Mouse (Mus musculus): ENCODE results near the gene Lrp5. TPM values are rescaled to one million over a fixed set of nuclear protein-coding genes. Genes with fewer than 3 reads are reported as not detected.
"Not testable (repeated sequence)": the region's sequence is repeated elsewhere in the genome, so short reads cannot be mapped to it uniquely, and the experiment has no call there.

The Lrp5 gene
- total RNA-seq, 2 experiments from 2014 or later, result 47.8 to 52.8 TPM

DNA sequence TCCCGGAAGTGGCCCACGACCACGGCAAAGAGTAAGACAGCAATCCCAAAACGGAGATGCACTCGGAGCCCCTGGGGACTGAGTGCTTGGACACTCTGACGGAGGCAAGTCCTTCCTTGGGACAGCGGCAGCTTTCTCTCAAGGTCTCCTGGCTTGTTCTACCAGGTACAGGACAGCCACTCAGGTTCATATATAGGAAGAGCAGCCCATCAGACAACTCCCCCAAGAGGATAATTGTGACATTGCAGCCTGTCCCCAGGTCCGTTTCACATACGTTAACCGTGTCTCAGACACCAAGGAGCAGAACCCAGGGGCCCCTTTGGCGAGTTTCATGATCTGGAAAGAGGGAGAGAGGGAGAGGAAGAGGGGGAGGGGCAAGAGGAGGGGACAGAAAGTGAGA lies 18.4 kb downstream of the Lrp5 start:
- intact Hi-C loops (cut with DNase I), result loop anchor here (2.0 kb wide), 1 partner anchor 17 kb away; no protein-coding TSS in a partner anchor
- no peak for DNase-seq

- peak; percentile 46 to 57 for DNase-seq
Observed at GRCm38 (mm10) chr19:3667155-3667895, 19.0 kb downstream of the Lrp5 start.

DNA sequence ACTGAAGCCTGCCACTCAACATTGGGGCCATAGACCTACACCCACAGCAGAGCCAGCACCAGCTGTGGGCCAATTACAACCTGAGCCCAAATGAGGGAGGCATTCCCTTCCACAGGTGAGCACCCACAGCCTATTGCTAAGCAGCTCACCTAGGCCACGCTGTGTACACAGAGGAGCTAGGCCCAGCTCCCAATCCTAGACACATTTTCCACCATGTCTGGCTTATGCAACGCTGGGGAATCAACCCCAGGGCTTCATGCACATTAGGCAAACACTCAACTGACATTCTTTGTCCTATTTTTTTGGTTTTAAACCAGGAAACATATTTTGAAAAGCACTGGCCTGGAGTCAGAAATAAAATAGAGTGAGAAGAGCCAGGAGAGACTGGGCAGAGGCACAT lies 19.7 kb downstream of the Lrp5 start:
- intact Hi-C loops (cut with DNase I), result no loop called here
- no peak for DNase-seq

More at GRCm38 (mm10) chr19:3667155-3667895, 19.0 kb downstream of the Lrp5 start:
- intact Hi-C loops (cut with DNase I), result no loop called here

GRCm38 (mm10) chr19:3665510-3665909 lies 20.9 kb downstream of the Lrp5 start:
- DNase-seq, result no peak
- intact Hi-C loops (cut with DNase I), result no loop called here

DNA sequence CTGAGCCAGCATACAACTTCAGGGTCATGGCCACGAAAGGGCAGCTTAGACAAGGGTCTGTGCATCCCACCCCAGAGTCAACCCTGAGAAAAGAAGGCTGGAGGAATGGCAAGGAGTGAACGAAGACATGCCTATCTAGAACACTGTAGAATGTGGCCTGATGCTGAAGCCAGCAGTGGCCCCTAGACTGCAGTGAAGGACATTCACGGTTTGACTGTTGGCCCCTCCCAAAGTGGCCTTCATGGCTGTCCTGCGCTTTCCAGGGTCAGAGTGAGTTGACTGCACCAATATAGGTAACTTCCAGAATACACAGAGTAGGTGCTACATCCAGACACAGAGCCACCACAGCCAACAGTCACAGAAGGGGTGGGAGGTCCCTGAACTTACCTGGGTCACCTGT lies 28.4 kb downstream of the Lrp5 start:
- intact Hi-C loops (cut with DNase I), result no loop called here
- DNase-seq, result no peak

- DNase-seq; intact Hi-C loops (cut with DNase I): not testable (repeated sequence)
Observed at GRCm38 (mm10) chr19:3657065-3657464, 29.3 kb downstream of the Lrp5 start.

DNA sequence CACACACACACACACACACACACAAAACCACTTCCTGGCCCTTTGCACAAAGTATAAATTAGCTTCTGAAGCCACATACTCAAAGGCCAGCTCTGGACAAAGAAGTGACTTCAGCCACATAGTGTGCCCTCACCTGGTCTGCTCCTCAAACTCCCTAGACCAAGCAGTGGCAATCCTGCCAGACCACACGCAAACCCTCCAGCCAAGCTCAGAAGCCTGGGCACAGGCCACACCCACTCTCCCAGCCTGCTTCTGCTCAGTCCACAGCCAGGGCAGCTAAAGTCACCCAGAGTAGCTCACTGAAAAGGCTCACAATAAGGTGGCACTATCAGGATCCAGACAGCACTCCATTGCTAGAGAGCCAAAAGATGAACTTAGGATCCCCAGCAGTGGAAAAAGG lies 30.2 kb downstream of the Lrp5 start:
- intact Hi-C loops (cut with DNase I), result no loop called here
- no peak for DNase-seq

GRCm38 (mm10) chr19:3654940-3655339 lies 31.4 kb downstream of the Lrp5 start:
- DNase-seq, result no peak
- intact Hi-C loops (cut with DNase I), result no loop called here

- intact Hi-C loops (cut with DNase I), result no loop called here
- DNase-seq, result no peak
Observed at GRCm38 (mm10) chr19:3654058-3654457, 32.3 kb downstream of the Lrp5 start.

DNA sequence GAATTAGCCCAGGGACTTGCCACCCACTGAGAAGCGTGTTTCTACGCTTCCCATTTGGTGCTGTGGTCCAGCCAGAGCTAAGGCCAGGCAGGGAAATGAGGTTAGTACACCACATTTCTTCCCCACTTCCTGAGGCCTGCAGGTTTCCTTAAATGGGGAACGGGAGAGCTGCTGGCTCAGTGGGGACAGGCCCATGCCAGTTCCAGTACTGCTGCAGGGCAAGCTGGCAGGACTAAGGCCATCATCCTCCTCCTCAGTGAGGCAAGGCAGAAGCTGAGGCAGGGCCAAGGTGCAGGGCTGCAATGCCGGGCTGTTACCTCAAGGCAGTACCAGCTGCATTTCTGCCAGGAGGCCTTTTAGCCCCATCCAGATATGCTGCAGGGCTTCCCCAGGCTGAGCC lies 32.9 kb downstream of the Lrp5 start:
- intact Hi-C loops (cut with DNase I), result no loop called here

DNA sequence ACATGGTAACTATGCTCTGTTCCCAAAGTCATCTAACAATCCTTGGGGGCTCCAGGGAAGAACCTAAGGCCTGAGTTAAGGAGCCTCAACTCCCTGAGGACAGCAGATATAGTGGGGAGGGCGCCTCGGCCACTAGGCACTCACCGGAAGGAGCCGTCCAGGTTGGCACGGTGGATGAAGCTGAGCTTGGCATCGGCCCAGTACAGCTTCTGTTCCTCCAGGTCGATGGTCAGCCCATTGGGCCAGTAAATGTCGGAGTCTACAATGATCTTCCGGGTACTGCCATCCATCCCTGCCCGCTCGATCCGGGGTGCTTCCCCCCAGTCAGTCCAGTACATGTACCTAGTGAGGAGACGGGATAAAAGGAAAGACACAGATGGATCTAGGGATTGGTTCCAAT lies 34.4 kb downstream of the Lrp5 start:
- intact Hi-C loops (cut with DNase I), result no loop called here
- DNase-seq, result no peak

More for the DNA sequence above, 32.9 kb downstream of the Lrp5 start:
- no peak for DNase-seq

DNA sequence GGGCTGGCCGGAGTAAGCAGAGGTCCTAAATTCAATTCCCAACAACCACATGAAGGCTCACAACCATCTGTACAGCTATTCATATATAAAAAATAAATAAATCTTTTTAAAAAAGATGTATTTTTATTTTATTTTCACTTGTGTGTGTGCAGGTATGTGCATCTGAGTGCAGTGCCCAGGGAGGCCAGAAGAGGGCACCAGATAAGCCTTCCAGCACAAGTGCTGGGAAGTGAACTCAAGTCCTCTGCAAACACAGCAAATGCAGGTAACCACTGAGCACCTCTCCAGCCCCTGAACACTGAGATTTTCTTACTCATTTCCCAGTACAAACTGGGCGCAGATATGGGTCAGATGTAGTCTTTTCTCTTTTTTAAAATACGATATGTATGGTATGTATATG lies 35.1 kb downstream of the Lrp5 start:
- intact Hi-C loops (cut with DNase I), result no loop called here
- no peak for DNase-seq

DNA sequence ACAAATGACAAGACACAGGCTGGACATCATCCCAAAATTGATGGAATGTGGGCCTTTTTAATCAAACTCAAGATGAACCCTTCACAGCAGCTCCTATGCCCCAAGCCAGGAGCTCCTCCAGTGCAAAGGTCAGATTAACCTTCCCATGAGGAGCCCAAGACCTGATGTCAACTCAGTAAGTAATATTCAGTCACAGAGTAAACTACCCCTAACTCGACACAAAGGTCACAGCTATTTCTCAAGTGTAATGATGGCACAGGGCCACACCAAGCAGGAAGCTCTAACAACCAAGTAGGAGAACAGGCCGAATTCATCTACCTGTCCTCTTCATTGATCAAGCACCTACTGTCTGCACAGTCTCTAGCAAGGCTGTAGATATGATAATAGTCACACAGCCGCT lies 35.9 kb downstream of the Lrp5 start:
- intact Hi-C loops (cut with DNase I), result no loop called here
- DNase-seq, result no peak

GRCm38 (mm10) chr19:3648830-3649450 lies 37.4 kb downstream of the Lrp5 start:
- DNase-seq, result no peak
- intact Hi-C loops (cut with DNase I), result no loop called here

- intact Hi-C loops (cut with DNase I), result no loop called here
- DNase-seq, result no peak
Observed at GRCm38 (mm10) chr19:3647999-3648398, 38.4 kb downstream of the Lrp5 start.

DNA sequence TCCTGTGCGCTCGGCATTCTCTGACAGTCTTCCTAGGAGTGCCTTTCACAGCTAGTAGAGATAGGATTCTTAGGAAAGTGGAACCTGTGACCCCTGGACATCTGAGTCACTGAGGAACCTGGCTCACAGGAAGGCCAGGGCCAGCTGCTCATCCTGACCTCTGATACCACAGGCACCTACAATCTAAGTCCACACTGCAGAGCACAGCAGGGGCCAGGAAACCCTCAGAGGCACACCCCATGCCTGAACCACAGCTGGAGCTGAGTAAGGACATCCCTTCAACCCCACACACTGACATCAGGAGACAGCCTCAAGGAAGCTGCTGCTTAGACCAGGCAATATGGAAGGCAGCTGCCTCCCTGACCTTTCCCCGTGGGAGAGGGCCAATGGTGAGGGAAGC lies 40.6 kb downstream of the Lrp5 start:
- intact Hi-C loops (cut with DNase I), result no loop called here

GRCm38 (mm10) chr19:3645318-3645717 lies 41.0 kb downstream of the Lrp5 start:
- intact Hi-C loops (cut with DNase I), result no loop called here
- DNase-seq, result no peak

More for the DNA sequence above, 40.6 kb downstream of the Lrp5 start:
- DNase-seq, result no peak

DNA sequence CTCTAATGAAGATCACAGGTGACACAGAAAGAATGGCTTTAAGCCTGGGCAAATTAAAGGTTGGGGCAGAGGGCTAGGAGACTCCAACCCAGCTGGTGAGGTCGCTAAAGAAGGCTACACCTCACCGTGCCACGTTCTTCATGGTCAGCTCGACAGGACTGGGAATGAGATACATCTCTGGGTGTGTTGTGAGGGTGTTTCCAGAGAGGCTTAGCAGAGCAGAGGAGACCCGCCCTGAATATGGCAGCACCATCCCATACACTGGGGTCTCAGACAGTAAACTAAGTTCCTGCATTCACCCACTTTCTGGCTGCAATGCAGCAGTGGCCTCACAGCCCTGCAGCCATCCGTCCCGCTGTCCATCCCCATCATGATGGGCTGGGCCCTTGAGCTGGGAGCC lies 46.8 kb downstream of the Lrp5 start:
- intact Hi-C loops (cut with DNase I), result no loop called here
- no peak for DNase-seq

GRCm38 (mm10) chr19:3638698-3639097 lies 47.7 kb downstream of the Lrp5 start:
- intact Hi-C loops (cut with DNase I), result no loop called here
- peak; percentile 58 to 66 for DNase-seq

- no peak for DNase-seq
- intact Hi-C loops (cut with DNase I), result loop anchor here (1.0 kb wide), 1 partner anchor 29 kb away; no protein-coding TSS in a partner anchor
Observed at GRCm38 (mm10) chr19:3632018-3632417, 54.3 kb downstream of the Lrp5 start.

GRCm38 (mm10) chr19:3631431-3631830 lies 54.9 kb downstream of the Lrp5 start:
- no peak for DNase-seq
- intact Hi-C loops (cut with DNase I), result no loop called here

DNA sequence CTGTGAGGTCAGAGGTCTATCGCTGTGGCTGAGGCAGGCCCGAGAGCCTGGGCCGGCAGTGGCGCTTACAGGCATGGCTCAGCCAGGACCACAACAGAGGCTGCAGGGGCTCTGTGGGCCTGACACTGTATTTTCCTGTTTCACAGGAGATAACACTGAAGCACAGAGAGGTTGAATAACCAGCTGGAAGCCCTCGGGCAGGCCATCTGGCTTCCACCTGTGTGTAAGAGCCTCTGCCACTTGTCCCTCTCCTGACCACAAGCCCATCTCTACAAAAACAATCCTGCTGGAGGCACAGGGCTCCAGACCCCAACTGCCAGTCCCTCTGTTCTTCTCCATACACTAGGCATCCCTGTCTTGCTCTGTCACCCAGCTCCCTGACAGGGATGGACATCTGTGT lies 55.9 kb downstream of the Lrp5 start:
- DNase-seq, result no peak
- intact Hi-C loops (cut with DNase I), result no loop called here
